Mouse (Mus musculus) heart, embryonic 13.5 days (tissue): ENCODE results near the gene Ano8. TPM values are rescaled to one million over a fixed set of nuclear protein-coding genes. Genes with fewer than 3 reads are reported as not detected.
A peak's percentile ranks its signal among the peaks of the same experiment; 100 is the strongest.
"Not testable (repeated sequence)": the region's sequence is repeated elsewhere in the genome, so short reads cannot be mapped to it uniquely, and the experiment has no call there.

ENCODE experiments used
- ATAC-seq: fragments of 200-750 bp; cut with Nextera tagmentation; 2 replicates; pipeline ENCODE4 v1.8.0; 2017; ENCODE audit warnings: moderate TSS enrichment; ENCODE audit not compliant: insufficient number of reproducible peaks, low FRiP score, low TSS enrichment; ENCODE audit errors: extremely low read depth
- H3K27ac ChIP-seq: fragments of 300-500 bp; sonication (generic); replicated peaks from 2 replicates; pipeline ENCODE4 v1.5.1; 2015; ENCODE audit warnings: moderate library complexity, mild to moderate bottlenecking, inconsistent platforms
- H3K27me3 ChIP-seq: fragments of 300-500 bp; sonication (generic); replicated peaks from 2 replicates; pipeline ENCODE4 v1.6.1; 2015; ENCODE audit warnings: mild to moderate bottlenecking, inconsistent platforms
- H3K36me3 ChIP-seq: fragments of 300-500 bp; sonication (generic); 2 replicates; pipeline ENCODE4 v1.6.1; 2015; ENCODE audit warnings: mild to moderate bottlenecking, inconsistent platforms
- H3K4me1 ChIP-seq: fragments of 300-500 bp; sonication (generic); 2 replicates; pipeline ENCODE4 v1.6.1; 2015; ENCODE audit warnings: inconsistent platforms
- H3K4me2 ChIP-seq: fragments of 300-500 bp; sonication (generic); 2 replicates; pipeline ENCODE4 v1.6.1; 2015; ENCODE audit warnings: inconsistent platforms, mild to moderate bottlenecking, moderate library complexity
- H3K4me3 ChIP-seq: fragments of 300-500 bp; sonication (generic); 2 replicates; pipeline ENCODE4 v1.5.1; 2015; ENCODE audit warnings: moderate library complexity, mild to moderate bottlenecking, inconsistent platforms
- H3K9ac ChIP-seq: fragments of 300-500 bp; sonication (generic); 2 replicates; pipeline ENCODE4 v1.6.1; 2015; ENCODE audit warnings: inconsistent platforms, mild to moderate bottlenecking, moderate library complexity
- H3K9me3 ChIP-seq: fragments of 300-500 bp; sonication (generic); 2 replicates; pipeline ENCODE4 v1.6.1; 2016; ENCODE audit warnings: inconsistent platforms
- WGBS: fragments of 180-500 bp; shearing (Covaris S2); methylation state at CpG from one replicate; pipeline ENCODE4 v1.1.7; 2015; ENCODE audit warnings: mixed read lengths; 5-methylcytosine and 5-hydroxymethylcytosine counted together
- polyA plus RNA-seq: library from polyadenylated mRNA; unstranded; fragments of >200 nt; fragmentation: Nextera tagmentation; extraction: Ambion mirVana; gene quantifications from 2 replicates; pipeline ENCODE4 v1.2.1, GENCODE M21; 2015

Ano8 gene
- polyA plus RNA-seq = 0.63 and 0.78 TPM in 2 replicates

GRCm38 (mm10) chr8:71485142-71486135, at the start of gene Ano8:
TSS of gene Ano8 (minus strand) at chr8:71485963.
- ATAC-seq = peak; percentile 32; the same call in 1 of the 2 replicates
- H3K27ac ChIP-seq = peak within 1 kb of the TSS; percentile 58
- peaks cover 25% of the 10 kb centered on the region for H3K4me1 ChIP-seq
- WGBS = 5% methylated on average over 58 of the region's 58 CpGs
- H3K4me3 ChIP-seq = peak within 1 kb of the TSS; percentile 76
- H3K27me3 ChIP-seq = peaks cover 27% of the 10 kb centered on the region
- peak within 1 kb of the TSS; percentile 88 for H3K9ac ChIP-seq
- H3K4me2 ChIP-seq = peak within 1 kb of the TSS; percentile 92
- H3K9me3 ChIP-seq = no peaks in the 10 kb centered on the region
- peaks cover 17% of the 10 kb centered on the region for H3K36me3 ChIP-seq

- Histone ChIP-seq H3K4me1 (peaks cover 14% of the 10 kb centered on the region), H3K27me3 (peaks cover 17% of the 10 kb centered on the region), H3K27ac (no peak overlapping the region), H3K4me3 (no peak overlapping the region), H3K9ac (no peak overlapping the region), H3K36me3 (no peaks in the 10 kb centered on the region), H3K4me2 (no peak overlapping the region), H3K9me3 (no peaks in the 10 kb centered on the region)
- WGBS = 34% methylated on average over 3 of the region's 3 CpGs
- no peak for ATAC-seq
Measured at GRCm38 (mm10) chr8:71534263-71534810, 48.6 kb upstream of the Ano8 start.

DNA sequence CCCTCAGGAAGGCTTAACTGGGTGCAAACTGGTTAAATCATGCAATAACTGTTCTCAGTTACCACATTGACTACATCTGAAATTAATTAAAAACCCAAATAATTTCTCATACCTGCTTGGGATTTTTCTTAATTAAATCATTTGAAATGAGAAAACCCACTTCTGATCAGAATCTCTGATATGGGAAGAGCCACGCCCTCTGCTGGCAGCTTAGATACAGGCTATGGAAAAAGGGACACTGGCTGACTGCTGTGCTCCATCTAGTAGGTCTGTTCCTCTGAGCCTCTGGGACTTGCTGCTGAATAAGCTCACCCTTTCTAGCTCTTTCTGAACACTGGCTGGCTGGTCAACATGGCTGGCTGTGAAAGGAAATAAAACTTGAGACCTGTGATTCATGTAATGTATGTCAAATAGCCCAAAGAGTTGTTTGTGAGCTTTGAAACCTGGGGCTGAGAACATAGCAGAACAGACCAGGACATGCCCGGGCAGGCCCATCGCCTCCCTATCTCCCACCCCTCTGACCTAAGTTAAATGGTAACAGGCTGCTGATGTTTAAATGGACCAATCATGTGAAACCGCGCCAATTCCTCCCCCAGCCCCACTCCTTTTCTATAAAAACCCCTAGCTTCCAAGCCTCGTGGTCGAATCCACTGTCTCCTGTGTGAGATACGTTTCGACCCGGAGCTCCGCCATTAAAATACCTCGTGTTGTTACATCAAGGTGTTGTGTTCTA, 45.1 kb upstream of the Ano8 start:
- not testable (repeated sequence) for H3K36me3 ChIP-seq, ATAC-seq, H3K9ac ChIP-seq, H3K4me2 ChIP-seq, H3K9me3 ChIP-seq, H3K27ac ChIP-seq, H3K4me3 ChIP-seq
- Histone ChIP-seq H3K4me1 (peaks cover 28% of the 10 kb centered on the region), H3K27me3 (peaks cover 11% of the 10 kb centered on the region; the same call in 1 of the 2 replicates)
- WGBS = 70% methylated on average over 5 of the region's 12 CpGs

GRCm38 (mm10) chr8:71528362-71529073, 42.8 kb upstream of the Ano8 start:
- Histone ChIP-seq H3K9ac (no peak overlapping the region), H3K4me2 (no peak overlapping the region), H3K27ac (peak overlapping the region; percentile 87), H3K36me3 (no peaks in the 10 kb centered on the region), H3K9me3 (no peaks in the 10 kb centered on the region), H3K4me3 (no peak overlapping the region), H3K27me3 (peaks cover 25% of the 10 kb centered on the region), H3K4me1 (peaks cover 37% of the 10 kb centered on the region)
- WGBS = 66% methylated on average over 11 of the region's 11 CpGs
- peak; percentile 34; the same call in 1 of the 2 replicates for ATAC-seq

DNA sequence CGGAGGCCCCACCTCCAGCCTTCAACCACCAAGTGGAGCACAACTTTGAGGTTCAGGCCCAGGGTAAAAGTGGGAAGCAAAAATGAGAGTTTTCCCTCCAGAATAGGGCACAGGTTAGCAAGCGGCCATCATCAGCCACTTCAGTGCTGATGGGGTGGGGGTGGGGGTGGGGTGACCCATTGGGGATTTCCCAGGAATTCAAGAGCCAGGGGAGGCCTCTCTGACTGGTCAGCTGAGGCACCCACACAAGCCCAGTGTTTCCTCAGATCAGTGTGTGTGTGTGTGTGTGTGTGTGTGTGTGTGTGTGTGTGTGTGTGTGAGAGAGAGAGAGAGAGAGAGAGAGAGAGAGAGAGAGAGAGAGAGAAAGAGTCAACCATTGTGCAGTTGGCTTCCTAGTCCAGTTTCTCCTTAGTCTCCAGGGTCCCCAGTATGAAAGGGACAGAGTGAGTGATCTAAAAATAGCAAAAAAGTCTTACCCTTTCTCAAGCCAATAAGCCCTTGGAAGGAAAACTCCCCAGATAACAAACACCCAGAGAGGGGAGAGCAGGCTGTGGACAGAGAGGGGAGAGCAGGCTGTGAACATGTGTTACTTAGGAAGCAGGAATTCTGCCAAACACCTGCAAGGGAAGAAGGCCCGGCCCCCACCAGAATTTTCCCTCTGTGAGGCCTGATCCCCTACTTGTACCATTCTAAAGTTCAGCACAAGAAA, 41.6 kb upstream of the Ano8 start:
- Histone ChIP-seq H3K9ac (peak overlapping the region; percentile 50), H3K4me1 (peaks cover 37% of the 10 kb centered on the region), H3K4me3 (no peak overlapping the region), H3K9me3 (no peaks in the 10 kb centered on the region), H3K27ac (peak overlapping the region; percentile 87), H3K27me3 (peaks cover 25% of the 10 kb centered on the region), H3K4me2 (peak overlapping the region; percentile 11; the same call in 1 of the 2 replicates), H3K36me3 (no peaks in the 10 kb centered on the region)
- 37% methylated on average over 3 of the region's 3 CpGs for WGBS
- ATAC-seq = no peak

DNA sequence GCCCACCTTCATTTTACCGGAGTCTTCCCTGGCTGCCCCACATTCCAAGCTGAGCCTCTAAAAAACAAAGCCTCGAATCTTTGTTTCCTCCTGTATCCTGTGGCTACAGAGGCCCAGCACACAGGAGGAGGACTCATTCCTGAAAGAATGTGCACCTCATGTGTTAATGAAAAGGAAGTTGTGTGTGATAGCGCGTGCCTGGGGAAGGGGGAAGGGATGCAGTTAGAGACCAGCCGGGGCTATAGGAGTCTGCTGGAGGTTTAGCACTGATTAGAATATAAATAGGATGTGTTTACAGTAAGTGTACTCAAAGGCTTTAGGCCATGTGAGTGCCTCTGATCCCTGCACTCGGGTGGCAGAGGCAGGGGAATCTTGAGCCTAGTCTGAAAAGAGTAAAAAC, 40.5 kb upstream of the Ano8 start:
- H3K27me3 ChIP-seq = peaks cover 25% of the 10 kb centered on the region
- peaks cover 46% of the 10 kb centered on the region for H3K4me1 ChIP-seq
- H3K27ac ChIP-seq = peak overlapping the region; percentile 87
- peak overlapping the region; percentile 61; the same call in 1 of the 2 replicates for H3K4me2 ChIP-seq
- WGBS = 8% methylated on average over 6 of the region's 6 CpGs
- no peaks in the 10 kb centered on the region for H3K9me3 ChIP-seq
- H3K36me3 ChIP-seq = no peaks in the 10 kb centered on the region
- H3K9ac ChIP-seq = peak overlapping the region; percentile 50; the same call in 1 of the 2 replicates
- ATAC-seq = no peak
- H3K4me3 ChIP-seq = no peak overlapping the region

DNA sequence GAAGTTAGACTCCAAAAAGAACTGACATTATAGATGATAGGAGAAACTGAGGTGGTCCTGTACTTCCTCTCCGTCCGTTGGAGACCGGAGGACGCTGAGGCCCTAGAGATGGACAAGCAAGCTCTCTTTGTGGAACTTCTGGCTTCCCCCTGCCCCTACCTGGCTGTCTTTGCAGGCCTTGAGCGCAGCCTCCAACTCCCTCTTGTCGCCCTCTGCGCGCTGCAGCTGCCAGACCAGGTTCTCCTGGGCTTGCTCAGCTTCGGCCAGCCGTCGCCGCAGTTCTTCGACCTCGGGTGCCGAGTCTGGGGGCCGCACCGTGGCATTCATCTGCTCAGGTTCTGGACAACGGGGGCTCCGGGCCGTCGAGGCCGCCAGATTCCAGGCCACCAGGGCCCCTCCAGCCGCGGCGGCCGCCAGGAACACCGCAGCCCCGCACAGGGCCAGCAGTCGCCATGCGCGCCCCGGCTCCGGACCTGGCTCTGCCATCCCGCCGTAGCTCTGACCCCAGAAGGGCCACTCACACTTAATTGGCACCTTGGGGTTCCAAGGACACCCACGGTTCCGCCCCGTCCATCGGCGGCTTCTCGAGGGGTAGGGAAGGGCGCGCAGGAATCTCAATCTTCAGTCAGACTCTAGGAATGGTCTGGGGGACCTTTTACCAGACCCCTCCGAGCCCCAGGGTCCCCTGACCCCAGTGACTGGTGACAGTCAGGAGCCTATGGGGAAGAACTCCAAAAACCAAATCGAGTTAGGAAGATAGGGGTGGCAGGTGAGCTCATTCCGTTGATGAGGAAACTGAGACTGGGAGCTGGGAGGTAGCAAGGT, 39.7 kb upstream of the Ano8 start, which contains the start of gene Ccdc194:
Ccdc194 (minus strand) TSS at position 486 of the 825 bp plus-strand sequence.
- WGBS = 12% methylated on average over 46 of the region's 46 CpGs
- H3K4me3 ChIP-seq = peak within 1 kb of the TSS; percentile 35
- H3K4me1 ChIP-seq = peaks cover 48% of the 10 kb centered on the region
- H3K4me2 ChIP-seq = peak within 1 kb of the TSS; percentile 61
- H3K9me3 ChIP-seq = no peaks in the 10 kb centered on the region
- no peak for ATAC-seq
- peak within 1 kb of the TSS; percentile 74 for H3K9ac ChIP-seq
- peaks cover 32% of the 10 kb centered on the region for H3K27me3 ChIP-seq
- no peaks in the 10 kb centered on the region for H3K36me3 ChIP-seq
- H3K27ac ChIP-seq = peak within 1 kb of the TSS; percentile 87

GRCm38 (mm10) chr8:71521634-71522033, 35.9 kb upstream of the Ano8 start:
- peak; percentile 62 for ATAC-seq
- Histone ChIP-seq H3K36me3 (no peaks in the 10 kb centered on the region), H3K4me1 (peaks cover 28% of the 10 kb centered on the region), H3K9me3 (no peaks in the 10 kb centered on the region), H3K27me3 (peaks cover 37% of the 10 kb centered on the region), H3K4me3 (0 out of 2 replicates have a peak overlapping the region, but pooled peaks have one; percentile 3), H3K9ac (peak overlapping the region; percentile 56; the same call in 1 of the 2 replicates), H3K4me2 (peak overlapping the region; percentile 42), H3K27ac (no peak overlapping the region)
- WGBS = 3% methylated on average over 17 of the region's 17 CpGs

DNA sequence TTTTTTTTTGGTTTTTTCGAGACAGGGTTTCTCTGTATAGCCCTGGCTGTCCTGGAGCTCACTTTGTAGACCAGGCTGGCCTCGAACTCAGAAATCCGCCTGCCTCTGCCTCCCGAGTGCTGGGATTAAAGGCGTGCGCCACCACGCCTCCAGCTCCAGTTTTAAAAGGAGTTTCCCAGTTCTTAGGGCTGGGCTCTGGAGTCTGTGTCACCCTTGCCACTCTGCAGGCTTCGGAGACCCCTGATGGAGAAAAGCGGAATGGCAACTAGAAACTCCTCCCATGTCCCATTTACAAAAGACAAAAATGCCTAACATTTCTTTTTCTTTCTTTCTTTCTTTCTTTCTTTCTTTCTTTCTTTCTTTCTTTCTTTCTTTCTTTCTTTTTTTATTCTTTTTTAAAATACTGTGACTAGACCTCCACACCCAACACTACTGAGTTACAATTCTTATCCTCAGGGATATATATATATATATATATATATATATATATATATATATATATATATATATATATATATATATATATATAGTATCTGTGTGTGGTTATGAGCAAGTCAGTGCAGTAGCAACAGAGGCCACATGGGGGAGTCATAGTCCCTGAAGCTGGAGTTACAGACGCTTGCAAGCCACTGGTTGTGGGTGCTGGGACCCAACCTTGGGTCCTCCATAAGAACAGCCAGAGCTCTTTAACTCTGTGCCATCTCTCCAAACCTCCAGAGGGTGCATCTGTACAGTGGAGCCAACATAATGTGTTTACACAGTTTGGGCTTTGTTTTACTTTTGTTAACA, 33.5 kb upstream of the Ano8 start:
- 33% methylated on average over 9 of the region's 10 CpGs for WGBS
- H3K27ac ChIP-seq, H3K9me3 ChIP-seq, H3K4me3 ChIP-seq, H3K9ac ChIP-seq, ATAC-seq, H3K36me3 ChIP-seq, H3K4me2 ChIP-seq: not testable (repeated sequence)
- H3K4me1 ChIP-seq = peaks cover 11% of the 10 kb centered on the region
- peaks cover 16% of the 10 kb centered on the region; the same call in 1 of the 2 replicates for H3K27me3 ChIP-seq
